Mouse (Mus musculus): ENCODE results near the gene Ephb1. TPM values are rescaled to one million over a fixed set of nuclear protein-coding genes. Genes with fewer than 3 reads are reported as not detected.

The Ephb1 gene
- total RNA-seq, 2 experiments from 2014 or later = 29.6 to 32.5 TPM

- DNase-seq (ENCODE audit: low spot score in 2 of 2) = no peak
- intact Hi-C loops (cut with DNase I) = no loop called here
Measured at GRCm38 (mm10) chr9:102029661-102030060, 324.8 kb downstream of the Ephb1 start.

GRCm38 (mm10) chr9:102026136-102026535 is 328.4 kb downstream of the Ephb1 start:
- intact Hi-C loops (cut with DNase I) = no loop called here
- no peak for DNase-seq (ENCODE audit: low spot score in 2 of 2)

- intact Hi-C loops (cut with DNase I) = no loop called here
- no peak for DNase-seq (ENCODE audit: low spot score in 2 of 2)
Measured at GRCm38 (mm10) chr9:102025141-102025540, 329.4 kb downstream of the Ephb1 start.

- no peak for DNase-seq (ENCODE audit: low spot score in 2 of 2)
- intact Hi-C loops (cut with DNase I) = no loop called here
Measured at GRCm38 (mm10) chr9:102015516-102015915, 339.0 kb downstream of the Ephb1 start.

- intact Hi-C loops (cut with DNase I) = no loop called here
- DNase-seq (ENCODE audit: low spot score in 2 of 2) = no peak
Measured at GRCm38 (mm10) chr9:102007706-102008105, 346.8 kb downstream of the Ephb1 start.

- no peak for DNase-seq (ENCODE audit: low spot score in 2 of 2)
- intact Hi-C loops (cut with DNase I) = loop anchor here (1.0 kb wide), 1 partner anchor 316 kb away; no protein-coding TSS in a partner anchor
Measured at GRCm38 (mm10) chr9:102006539-102006938, 348.0 kb downstream of the Ephb1 start.

- DNase-seq (ENCODE audit: low spot score in 2 of 2) = no peak
- intact Hi-C loops (cut with DNase I) = no loop called here
Measured at GRCm38 (mm10) chr9:102002920-102003319, 351.6 kb downstream of the Ephb1 start.

- no peak for DNase-seq (ENCODE audit: low spot score in 2 of 2)
- intact Hi-C loops (cut with DNase I) = no loop called here
Measured at GRCm38 (mm10) chr9:102002186-102002585, 352.3 kb downstream of the Ephb1 start.

GRCm38 (mm10) chr9:102001633-102002165 is 352.8 kb downstream of the Ephb1 start:
- intact Hi-C loops (cut with DNase I) = no loop called here

GRCm38 (mm10) chr9:101999690-102000089 is 354.8 kb downstream of the Ephb1 start:
- intact Hi-C loops (cut with DNase I) = loop anchor here (10.0 kb wide), 2 partner anchors 355 to 685 kb away; partner anchors contain the start of gene Ephb1
- no peak for DNase-seq (ENCODE audit: low spot score in 2 of 2)

More at GRCm38 (mm10) chr9:102001633-102002165, 352.8 kb downstream of the Ephb1 start:
- DNase-seq (ENCODE audit: low spot score in 2 of 2) = no peak

- no peak for DNase-seq (ENCODE audit: low spot score in 2 of 2)
- intact Hi-C loops (cut with DNase I) = loop anchor here (10.0 kb wide), 2 partner anchors 358 to 682 kb away; partner anchors contain the start of gene Ephb1
Measured at GRCm38 (mm10) chr9:101996771-101997500, 357.6 kb downstream of the Ephb1 start.

- intact Hi-C loops (cut with DNase I) = loop anchor here (10.0 kb wide), 2 partner anchors 359 to 681 kb away; partner anchors contain the start of gene Ephb1
- DNase-seq (ENCODE audit: low spot score in 2 of 2) = no peak
Measured at GRCm38 (mm10) chr9:101996183-101996582, 358.3 kb downstream of the Ephb1 start.

GRCm38 (mm10) chr9:101995423-101996156 is 358.9 kb downstream of the Ephb1 start:
- no peak for DNase-seq (ENCODE audit: low spot score in 2 of 2)
- intact Hi-C loops (cut with DNase I) = loop anchor here (10.0 kb wide), 2 partner anchors 359 to 681 kb away; partner anchors contain the start of gene Ephb1

GRCm38 (mm10) chr9:101994086-101994485 is 360.4 kb downstream of the Ephb1 start:
- no peak for DNase-seq (ENCODE audit: low spot score in 2 of 2)
- intact Hi-C loops (cut with DNase I) = loop anchor here (10.0 kb wide), 2 partner anchors 361 to 679 kb away; partner anchors contain the start of gene Ephb1

GRCm38 (mm10) chr9:101990836-101991235 is 363.7 kb downstream of the Ephb1 start:
- intact Hi-C loops (cut with DNase I) = loop anchor here (10.0 kb wide), 2 partner anchors 364 to 676 kb away; partner anchors contain the start of gene Ephb1
- no peak for DNase-seq (ENCODE audit: low spot score in 2 of 2)

- DNase-seq (ENCODE audit: low spot score in 2 of 2) = no peak
- intact Hi-C loops (cut with DNase I) = loop anchor here (10.0 kb wide), 2 partner anchors 365 to 675 kb away; partner anchors contain the start of gene Ephb1
Measured at GRCm38 (mm10) chr9:101990032-101990431, 364.5 kb downstream of the Ephb1 start.

GRCm38 (mm10) chr9:101986910-101987309 is 367.6 kb downstream of the Ephb1 start:
- intact Hi-C loops (cut with DNase I) = no loop called here
- DNase-seq (ENCODE audit: low spot score in 2 of 2) = no peak

GRCm38 (mm10) chr9:101982378-101982777 is 372.1 kb downstream of the Ephb1 start:
- DNase-seq (ENCODE audit: low spot score in 2 of 2) = no peak
- intact Hi-C loops (cut with DNase I) = no loop called here

GRCm38 (mm10) chr9:101981161-101981560 is 373.3 kb downstream of the Ephb1 start:
- intact Hi-C loops (cut with DNase I) = no loop called here
- no peak for DNase-seq (ENCODE audit: low spot score in 2 of 2)

GRCm38 (mm10) chr9:101976884-101977465 is 377.5 kb downstream of the Ephb1 start:
- DNase-seq (ENCODE audit: low spot score in 2 of 2) = no peak

More at GRCm38 (mm10) chr9:101976884-101977465, 377.5 kb downstream of the Ephb1 start:
- intact Hi-C loops (cut with DNase I) = no loop called here

Measured in left cerebral cortex, postnatal 36 days (tissue).